Mouse (Mus musculus) heart, embryonic 16.5 days (tissue): ENCODE measurements around the gene Adamtsl5. TPM values are rescaled to one million over a fixed set of nuclear protein-coding genes. Genes with fewer than 3 reads are reported as not detected.

ENCODE experiments used
- ATAC-seq: fragments of 200-750 bp; cut with Nextera tagmentation; replicated peaks from 2 replicates; pipeline ENCODE4 v1.8.0; 2017; ENCODE audit warnings: moderate number of reproducible peaks; ENCODE audit not compliant: insufficient read depth, low FRiP score; ENCODE audit errors: extremely low read depth
- H3K27ac ChIP-seq: fragments of 300-500 bp; sonication (generic); 2 replicates; pipeline ENCODE4 v1.5.1; 2014; ENCODE audit warnings: mild to moderate bottlenecking, low read length, control low read depth, moderate library complexity
- H3K27me3 ChIP-seq: fragments of 300-500 bp; sonication (generic); 2 replicates; pipeline ENCODE4 v1.6.1; 2014; ENCODE audit warnings: low read length, mixed read lengths; ENCODE audit not compliant: control insufficient read depth, insufficient read depth
- H3K36me3 ChIP-seq: fragments of 300-500 bp; sonication (generic); 2 replicates; pipeline ENCODE4 v1.6.1; 2014; ENCODE audit not compliant: control insufficient read depth, insufficient read depth
- H3K4me1 ChIP-seq: fragments of 300-500 bp; sonication (generic); 2 replicates; pipeline ENCODE4 v1.6.1; 2014; ENCODE audit warnings: low read length, mixed read lengths; ENCODE audit not compliant: control insufficient read depth, insufficient read depth
- H3K4me2 ChIP-seq: fragments of 300-500 bp; sonication (generic); 2 replicates; pipeline ENCODE4 v1.6.1; 2014; ENCODE audit warnings: low read depth, mild to moderate bottlenecking, control low read depth, low read length
- H3K4me3 ChIP-seq: fragments of 300-500 bp; sonication (generic); 2 replicates; pipeline ENCODE4 v1.5.1; 2014; ENCODE audit warnings: mild to moderate bottlenecking, control low read depth, low read length
- H3K9ac ChIP-seq: fragments of 300-500 bp; sonication (generic); 2 replicates; pipeline ENCODE4 v1.6.1; 2014; ENCODE audit warnings: low read length, control low read depth
- H3K9me3 ChIP-seq: fragments of 300-500 bp; sonication (generic); replicated peaks from 2 replicates; pipeline ENCODE4 v1.6.1; 2016; ENCODE audit warnings: low read length; ENCODE audit not compliant: control insufficient read depth
- WGBS: fragments of 180-500 bp; shearing (Covaris S2); extraction: QIAGEN DNeasy Blood & Tissue Kit; methylation state at CpG from one replicate; pipeline ENCODE4 v1.1.7; 2014; 5-methylcytosine and 5-hydroxymethylcytosine counted together
- polyA plus RNA-seq: library from polyadenylated mRNA; unstranded; fragments of >200 nt; fragmentation: Nextera tagmentation; extraction: Ambion mirVana; gene quantifications from 2 replicates; pipeline ENCODE4 v1.2.1, GENCODE M21; 2015

Gene Adamtsl5
- polyA plus RNA-seq, 1 experiment from 2014 or later: 16.0 TPM

- WGBS: under 1% methylated on average over 34 of the region's 34 CpGs
- Histone ChIP-seq H3K4me3 (peak within 1 kb of the TSS; percentile 93), H3K27ac (peak within 1 kb of the TSS; percentile 72), H3K36me3 (no peaks in the 10 kb centered on the region), H3K27me3 (peaks cover 16% of the 10 kb centered on the region), H3K4me1 (peaks cover 42% of the 10 kb centered on the region), H3K4me2 (peak within 1 kb of the TSS; percentile 93), H3K9ac (peak within 1 kb of the TSS; percentile 94), H3K9me3 (no peaks in the 10 kb centered on the region)
- peak; percentile 58 for ATAC-seq
Observed at GRCm38 (mm10) chr10:80320340-80320760, 27.9 kb downstream of the Adamtsl5 start, which contains the start of gene 2310011J03Rik. 2310011J03Rik (minus strand) TSS chr10:80320537.

GRCm38 (mm10) chr10:80317011-80317410 is 31.2 kb downstream of the Adamtsl5 start:
- 50% methylated on average over 10 of the region's 10 CpGs for WGBS
- Histone ChIP-seq H3K27me3 (peaks cover 50% of the 10 kb centered on the region), H3K27ac (no peak overlapping the region), H3K36me3 (no peaks in the 10 kb centered on the region), H3K4me1 (peaks cover 44% of the 10 kb centered on the region), H3K4me2 (no peak overlapping the region; the same call in 1 of the 2 replicates), H3K9me3 (no peaks in the 10 kb centered on the region), H3K9ac (peak overlapping the region; percentile 55), H3K4me3 (no peak overlapping the region)
- no peak for ATAC-seq

- 11% methylated on average over 11 of the region's 11 CpGs for WGBS
- Histone ChIP-seq H3K9me3 (no peaks in the 10 kb centered on the region), H3K27me3 (peaks cover 56% of the 10 kb centered on the region), H3K27ac (peak overlapping the region; percentile 35), H3K9ac (peak overlapping the region; percentile 55), H3K4me1 (peaks cover 44% of the 10 kb centered on the region), H3K4me3 (no peak overlapping the region; the same call in 1 of the 2 replicates), H3K4me2 (peak overlapping the region; percentile 34), H3K36me3 (no peaks in the 10 kb centered on the region)
- no peak for ATAC-seq
Observed at GRCm38 (mm10) chr10:80316359-80316781, 31.8 kb downstream of the Adamtsl5 start.

GRCm38 (mm10) chr10:80315315-80315714 is 32.9 kb downstream of the Adamtsl5 start:
- peaks cover 41% of the 10 kb centered on the region for H3K4me1 ChIP-seq
- H3K27ac ChIP-seq: no peak overlapping the region
- H3K36me3 ChIP-seq: no peaks in the 10 kb centered on the region
- H3K9ac ChIP-seq: no peak overlapping the region; the same call in 1 of the 2 replicates
- no peak overlapping the region for H3K4me2 ChIP-seq
- ATAC-seq: no peak
- H3K4me3 ChIP-seq: no peak overlapping the region
- 41% methylated on average over 27 of the region's 27 CpGs for whole genome bisulfite sequencing
- peaks cover 67% of the 10 kb centered on the region for H3K27me3 ChIP-seq
- no peaks in the 10 kb centered on the region for H3K9me3 ChIP-seq

- Histone ChIP-seq H3K4me1 (peaks cover 39% of the 10 kb centered on the region), H3K27me3 (peaks cover 71% of the 10 kb centered on the region), H3K27ac (no peak overlapping the region), H3K9ac (peak overlapping the region; percentile 24), H3K9me3 (no peaks in the 10 kb centered on the region), H3K36me3 (no peaks in the 10 kb centered on the region), H3K4me3 (no peak overlapping the region), H3K4me2 (no peak overlapping the region)
- no peak for ATAC-seq
- WGBS: 45% methylated on average over 16 of the region's 16 CpGs
Observed at GRCm38 (mm10) chr10:80314494-80315001, 33.7 kb downstream of the Adamtsl5 start.

- H3K9ac ChIP-seq: peak overlapping the region; percentile 43
- WGBS: 20% methylated on average over 20 of the region's 20 CpGs
- no peak; the same call in 1 of the 2 replicates for ATAC-seq
- H3K4me3 ChIP-seq: 0 out of 2 replicates have a peak overlapping the region, but pooled peaks have one; percentile 2
- no peaks in the 10 kb centered on the region for H3K36me3 ChIP-seq
- peaks cover 33% of the 10 kb centered on the region for H3K4me1 ChIP-seq
- no peaks in the 10 kb centered on the region for H3K9me3 ChIP-seq
- 0 out of 2 replicates have a peak overlapping the region, but pooled peaks have one; percentile 15 for H3K4me2 ChIP-seq
- H3K27me3 ChIP-seq: peaks cover 78% of the 10 kb centered on the region
- no peak overlapping the region for H3K27ac ChIP-seq
Observed at GRCm38 (mm10) chr10:80313627-80314201, 34.5 kb downstream of the Adamtsl5 start.

GRCm38 (mm10) chr10:80312586-80313504 is 35.4 kb downstream of the Adamtsl5 start:
- H3K27ac ChIP-seq: no peak overlapping the region
- H3K4me2 ChIP-seq: no peak overlapping the region
- no peak for ATAC-seq
- peaks cover 33% of the 10 kb centered on the region for H3K4me1 ChIP-seq
- H3K9me3 ChIP-seq: no peaks in the 10 kb centered on the region
- H3K9ac ChIP-seq: no peak overlapping the region
- no peak overlapping the region for H3K4me3 ChIP-seq
- no peaks in the 10 kb centered on the region for H3K36me3 ChIP-seq
- WGBS: 56% methylated on average over 54 of the region's 54 CpGs
- H3K27me3 ChIP-seq: peaks cover 79% of the 10 kb centered on the region

- H3K9me3 ChIP-seq: no peaks in the 10 kb centered on the region
- H3K4me1 ChIP-seq: peaks cover 25% of the 10 kb centered on the region
- ATAC-seq: no peak
- no peaks in the 10 kb centered on the region for H3K36me3 ChIP-seq
- H3K4me2 ChIP-seq: no peak overlapping the region
- 72% methylated on average over 16 of the region's 16 CpGs for WGBS
- H3K9ac ChIP-seq: no peak overlapping the region
- peaks cover 84% of the 10 kb centered on the region for H3K27me3 ChIP-seq
- no peak overlapping the region for H3K4me3 ChIP-seq
- H3K27ac ChIP-seq: no peak overlapping the region
Observed at GRCm38 (mm10) chr10:80311560-80311959, 36.7 kb downstream of the Adamtsl5 start.
